Mouse (Mus musculus) midbrain, embryonic 16.5 days (tissue): ENCODE data around the gene Lrrc74b. TPM values are rescaled to one million over a fixed set of nuclear protein-coding genes. Genes with fewer than 3 reads are reported as not detected.
"Not testable (repeated sequence)": the region's sequence is repeated elsewhere in the genome, so short reads cannot be mapped to it uniquely, and the experiment has no call there.

ENCODE experiments used
- ATAC-seq: fragments of 200-750 bp; cut with Nextera tagmentation; 2 replicates; pipeline ENCODE4 v1.8.0; 2017; ENCODE audit warnings: moderate TSS enrichment
- H3K27ac ChIP-seq: fragments of 300-500 bp; sonication (generic); 2 replicates; pipeline ENCODE4 v1.5.1; 2014; ENCODE audit warnings: mild to moderate bottlenecking, low read length, mixed read lengths
- H3K27me3 ChIP-seq: fragments of 300-500 bp; sonication (generic); 2 replicates; pipeline ENCODE4 v1.6.1; 2014; ENCODE audit warnings: low read depth, low read length, mixed read lengths; ENCODE audit not compliant: control insufficient read depth, insufficient read depth
- H3K36me3 ChIP-seq: fragments of 300-500 bp; sonication (generic); 2 replicates; pipeline ENCODE4 v1.6.1; 2014; ENCODE audit warnings: mild to moderate bottlenecking, low read length, moderate library complexity, mixed read lengths; ENCODE audit not compliant: control insufficient read depth, insufficient read depth
- H3K4me1 ChIP-seq: fragments of 300-500 bp; sonication (generic); 2 replicates; pipeline ENCODE4 v1.6.1; 2014; ENCODE audit warnings: mild to moderate bottlenecking, low read length, mixed read lengths; ENCODE audit not compliant: control insufficient read depth, insufficient read depth
- H3K4me2 ChIP-seq: fragments of 300-500 bp; sonication (generic); 2 replicates; pipeline ENCODE4 v1.6.1; 2014; ENCODE audit warnings: mild to moderate bottlenecking, low read length, mixed read lengths
- H3K4me3 ChIP-seq: fragments of 300-500 bp; sonication (generic); 2 replicates; pipeline ENCODE4 v1.5.1; 2014; ENCODE audit warnings: low read depth, mild to moderate bottlenecking, low read length, moderate library complexity, mixed read lengths
- H3K9ac ChIP-seq: fragments of 300-500 bp; sonication (generic); 2 replicates; pipeline ENCODE4 v1.6.1; 2014; ENCODE audit warnings: low read depth, low read length, mixed read lengths
- H3K9me3 ChIP-seq: fragments of 300-500 bp; sonication (generic); replicated peaks from 2 replicates; pipeline ENCODE4 v1.6.1; 2014; ENCODE audit warnings: mild to moderate bottlenecking, low read length, mixed read lengths; ENCODE audit not compliant: control insufficient read depth, poor library complexity, severe bottlenecking
- WGBS: fragments of 180-500 bp; shearing (Covaris S2); extraction: QIAGEN DNeasy Blood & Tissue Kit; methylation state at CpG from one replicate; pipeline ENCODE4 v1.1.7; 2014; 5-methylcytosine and 5-hydroxymethylcytosine counted together
- polyA plus RNA-seq: library from polyadenylated mRNA; unstranded; fragments of >200 nt; fragmentation: Nextera tagmentation; extraction: Ambion mirVana; gene quantifications from 2 replicates; pipeline ENCODE4 v1.2.1, GENCODE M21; 2015

Gene Lrrc74b
- polyA plus RNA-seq, 1 experiment from 2014 or later = 2.0 TPM

GRCm38 (mm10) chr16:17557947-17558480 is 3.0 kb downstream of the Lrrc74b start:
- no peak overlapping the region for H3K4me2 ChIP-seq
- no peaks in the 10 kb centered on the region for H3K9me3 ChIP-seq
- peak overlapping the region; percentile 47; the same call in 1 of the 2 replicates for H3K9ac ChIP-seq
- ATAC-seq = peak; percentile 27; the same call in 1 of the 2 replicates
- H3K27ac ChIP-seq = no peak overlapping the region; the same call in 1 of the 2 replicates
- H3K4me1 ChIP-seq = peaks cover 25% of the 10 kb centered on the region
- no peaks in the 10 kb centered on the region; the same call in 1 of the 2 replicates for H3K27me3 ChIP-seq
- 0% methylated on average over 5 of the region's 5 CpGs for WGBS
- no peak overlapping the region for H3K4me3 ChIP-seq
- H3K36me3 ChIP-seq = no peaks in the 10 kb centered on the region

DNA sequence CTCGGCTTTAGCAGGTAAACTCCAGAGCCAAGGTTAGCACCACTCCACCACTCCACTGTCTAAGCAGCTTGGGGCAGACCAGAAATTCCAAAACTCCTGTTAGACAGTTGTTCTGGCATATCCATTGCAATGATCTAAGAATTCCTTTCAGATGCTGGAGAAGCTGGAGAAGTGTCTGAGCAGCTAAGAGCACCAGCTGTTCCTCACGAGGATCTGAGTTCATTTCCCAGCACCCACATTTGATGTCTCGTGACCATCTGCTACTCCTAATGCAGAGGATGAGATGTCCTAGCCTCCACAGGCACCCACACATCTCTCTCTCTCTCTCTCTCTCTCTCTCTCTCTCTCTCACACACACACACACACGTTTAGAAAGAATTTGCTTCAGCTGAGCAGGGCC is 4.1 kb downstream of the Lrrc74b start:
- Histone ChIP-seq H3K4me1 (peaks cover 23% of the 10 kb centered on the region), H3K9ac (no peak overlapping the region), H3K4me2 (no peak overlapping the region), H3K27me3 (no peaks in the 10 kb centered on the region; the same call in 1 of the 2 replicates), H3K27ac (no peak overlapping the region), H3K4me3 (no peak overlapping the region), H3K36me3 (no peaks in the 10 kb centered on the region), H3K9me3 (no peaks in the 10 kb centered on the region)
- no peak for ATAC-seq
- WGBS = 61% methylated on average over 4 of the region's 4 CpGs

DNA sequence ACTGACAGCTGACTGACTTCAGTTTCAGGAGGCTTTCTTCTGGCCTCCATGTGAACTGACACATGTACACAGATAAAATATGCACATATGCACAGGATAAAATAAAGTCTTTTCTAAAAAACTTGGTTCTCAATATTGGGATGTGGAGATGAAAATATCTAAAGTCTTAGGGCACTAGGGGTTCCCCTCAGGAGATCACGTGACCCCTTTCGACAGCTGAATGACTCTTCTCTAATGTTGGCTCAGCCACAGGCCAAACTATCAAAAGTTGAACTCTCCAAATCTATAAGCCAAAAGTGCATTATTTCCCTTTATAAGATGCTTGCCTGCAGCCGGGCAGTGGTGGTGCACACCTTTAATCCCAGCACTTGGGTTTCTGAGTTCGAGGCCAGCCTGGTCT is 4.9 kb downstream of the Lrrc74b start:
- H3K4me2 ChIP-seq = no peak overlapping the region
- H3K4me1 ChIP-seq = peaks cover 17% of the 10 kb centered on the region
- H3K9me3 ChIP-seq = no peaks in the 10 kb centered on the region
- no peak overlapping the region for H3K4me3 ChIP-seq
- WGBS = 93% methylated on average over 4 of the region's 4 CpGs
- no peak for ATAC-seq
- H3K9ac ChIP-seq = no peak overlapping the region
- H3K27me3 ChIP-seq = no peaks in the 10 kb centered on the region; the same call in 1 of the 2 replicates
- H3K27ac ChIP-seq = no peak overlapping the region
- H3K36me3 ChIP-seq = no peaks in the 10 kb centered on the region

DNA sequence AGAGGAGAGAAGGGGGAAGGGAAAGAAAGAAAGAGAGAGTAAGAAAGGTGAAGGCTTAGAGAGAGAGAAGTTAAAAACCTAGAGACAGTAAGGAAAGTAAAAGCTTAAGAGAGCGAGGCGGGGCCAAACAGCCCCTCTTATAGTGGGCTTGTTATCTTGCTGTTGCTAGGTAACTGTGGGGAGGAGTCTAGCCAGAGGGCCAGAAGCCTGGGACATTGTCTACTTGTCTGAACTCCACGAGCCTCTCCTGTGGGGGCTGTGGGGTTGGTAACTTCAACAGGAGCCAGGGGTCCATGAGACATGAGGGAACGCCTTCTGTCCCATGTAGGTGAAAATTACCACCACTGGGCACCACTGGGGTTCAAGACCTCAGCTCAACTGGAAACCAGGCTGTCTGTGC is 6.3 kb downstream of the Lrrc74b start:
- H3K4me2 ChIP-seq, H3K9ac ChIP-seq, H3K4me3 ChIP-seq, H3K36me3 ChIP-seq, H3K27me3 ChIP-seq, ATAC-seq, H3K9me3 ChIP-seq: not testable (repeated sequence)
- Histone ChIP-seq H3K4me1 (peaks cover 15% of the 10 kb centered on the region; the same call in 1 of the 2 replicates), H3K27ac (peak overlapping the region; percentile 9)
- WGBS = 12% methylated on average over 4 of the region's 4 CpGs

DNA sequence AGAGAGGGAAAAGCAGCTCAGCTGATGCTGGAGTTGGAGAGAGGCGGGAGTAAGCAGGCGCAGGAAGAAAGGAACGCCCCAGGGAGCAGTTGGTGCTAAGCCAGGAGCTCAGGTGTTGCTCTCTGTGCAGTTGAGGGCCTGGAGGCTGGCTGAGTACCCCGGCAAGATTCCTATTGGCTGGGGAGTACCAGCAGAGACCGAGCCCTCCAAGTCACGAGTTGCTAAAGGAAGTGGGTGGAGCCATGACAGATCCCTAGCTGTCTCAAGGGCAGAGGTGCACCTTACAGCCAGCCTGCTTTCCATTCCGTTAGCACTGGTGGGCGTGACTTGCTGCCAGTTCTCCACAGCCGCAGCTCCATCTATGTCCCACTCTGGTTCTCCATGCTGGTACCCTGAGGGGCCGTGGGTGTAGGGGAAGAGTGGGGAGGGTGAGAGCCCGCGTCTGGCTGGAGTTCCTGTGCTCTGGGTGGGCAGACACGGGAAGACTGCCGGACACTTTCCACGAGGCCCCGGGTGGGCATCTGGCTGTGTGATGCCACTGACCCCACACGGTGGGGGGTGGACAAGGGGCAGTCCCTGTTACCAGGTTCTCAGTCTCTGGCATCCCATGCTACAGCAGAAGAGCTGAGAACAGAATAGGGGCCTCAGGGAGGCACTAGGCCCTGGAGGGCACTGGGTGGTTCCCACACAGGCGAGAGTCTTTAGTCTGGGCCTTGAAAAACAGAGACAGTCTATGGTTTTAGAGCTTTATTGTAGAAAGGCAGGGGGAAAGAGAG is 6.9 kb downstream of the Lrrc74b start:
- peak overlapping the region; percentile 50 for H3K4me2 ChIP-seq
- no peaks in the 10 kb centered on the region for H3K36me3 ChIP-seq
- no peaks in the 10 kb centered on the region for H3K9me3 ChIP-seq
- 5% methylated on average over 18 of the region's 18 CpGs for WGBS
- peak overlapping the region; percentile 22; the same call in 1 of the 2 replicates for H3K9ac ChIP-seq
- H3K27ac ChIP-seq = peak overlapping the region; percentile 9
- H3K4me3 ChIP-seq = 0 out of 2 replicates have a peak overlapping the region, but pooled peaks have one; percentile 8
- H3K4me1 ChIP-seq = peaks cover 14% of the 10 kb centered on the region; the same call in 1 of the 2 replicates
- no peaks in the 10 kb centered on the region for H3K27me3 ChIP-seq
- peak; percentile 85 for ATAC-seq

DNA sequence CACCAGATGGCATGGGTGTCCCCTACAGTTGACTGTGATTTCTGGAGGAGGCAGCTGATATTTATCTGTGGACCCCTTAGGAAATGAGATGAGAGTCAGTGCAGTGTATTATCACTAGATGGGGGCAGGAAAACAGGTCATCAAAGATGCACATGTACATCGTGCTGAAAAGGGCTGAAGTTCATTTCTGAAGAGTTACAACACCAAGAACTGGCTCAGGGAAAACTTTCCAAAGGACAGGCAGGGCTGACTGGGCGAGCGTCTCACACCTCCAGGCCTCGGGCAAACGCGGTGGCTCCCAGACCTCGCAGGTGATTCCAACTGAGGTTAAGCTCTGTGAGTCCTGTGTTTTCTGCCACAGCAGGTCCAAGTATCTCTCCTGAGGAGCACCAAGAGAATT is 8.2 kb downstream of the Lrrc74b start:
- Histone ChIP-seq H3K27ac (no peak overlapping the region), H3K4me3 (no peak overlapping the region), H3K4me2 (no peak overlapping the region), H3K9me3 (no peaks in the 10 kb centered on the region), H3K9ac (no peak overlapping the region), H3K36me3 (no peaks in the 10 kb centered on the region), H3K27me3 (no peaks in the 10 kb centered on the region), H3K4me1 (peaks cover 7% of the 10 kb centered on the region; the same call in 1 of the 2 replicates)
- no peak for ATAC-seq
- 92% methylated on average over 7 of the region's 7 CpGs for WGBS

GRCm38 (mm10) chr16:17542632-17543031 is 18.4 kb downstream of the Lrrc74b start:
- H3K4me3 ChIP-seq = no peak overlapping the region
- no peaks in the 10 kb centered on the region for H3K27me3 ChIP-seq
- no peak overlapping the region for H3K9ac ChIP-seq
- H3K4me2 ChIP-seq = no peak overlapping the region
- WGBS = 85% methylated on average over 2 of the region's 2 CpGs
- H3K27ac ChIP-seq = no peak overlapping the region
- no peaks in the 10 kb centered on the region for H3K36me3 ChIP-seq
- ATAC-seq = no peak
- H3K4me1 ChIP-seq = no peaks in the 10 kb centered on the region
- H3K9me3 ChIP-seq = no peaks in the 10 kb centered on the region

DNA sequence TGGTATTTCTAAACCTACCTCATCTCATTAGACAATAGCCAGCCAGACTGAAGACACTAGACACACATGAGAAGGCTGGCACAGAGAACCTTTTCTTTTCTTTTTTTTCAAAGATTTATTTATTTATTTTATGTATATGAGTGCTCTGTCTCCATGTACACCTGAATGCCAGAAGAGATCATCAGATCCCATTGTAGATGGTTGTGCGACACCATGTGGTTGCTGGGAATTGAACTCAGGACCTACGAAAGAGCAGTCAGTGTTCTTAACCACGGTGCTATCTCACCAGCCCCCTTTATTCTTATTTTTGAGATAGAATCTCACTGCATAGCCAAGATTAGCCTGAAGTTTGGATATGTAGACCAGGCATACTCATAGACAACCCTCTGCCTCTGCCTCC is 24.5 kb downstream of the Lrrc74b start:
- Histone ChIP-seq H3K9ac (no peak overlapping the region), H3K4me3 (no peak overlapping the region), H3K36me3 (no peaks in the 10 kb centered on the region), H3K4me2 (no peak overlapping the region), H3K4me1 (peaks cover 4% of the 10 kb centered on the region), H3K27ac (no peak overlapping the region), H3K9me3 (no peaks in the 10 kb centered on the region), H3K27me3 (no peaks in the 10 kb centered on the region)
- 94% methylated on average over 3 of the region's 3 CpGs for WGBS
- no peak for ATAC-seq

GRCm38 (mm10) chr16:17532676-17533329 is 28.2 kb downstream of the Lrrc74b start:
- no peak overlapping the region for H3K9ac ChIP-seq
- WGBS = 73% methylated on average over 14 of the region's 14 CpGs
- H3K4me2 ChIP-seq = no peak overlapping the region
- no peak overlapping the region for H3K4me3 ChIP-seq
- ATAC-seq = no peak
- no peak overlapping the region for H3K27ac ChIP-seq
- H3K9me3 ChIP-seq = no peaks in the 10 kb centered on the region
- no peaks in the 10 kb centered on the region for H3K27me3 ChIP-seq
- H3K4me1 ChIP-seq = peaks cover 14% of the 10 kb centered on the region
- peaks cover 6% of the 10 kb centered on the region for H3K36me3 ChIP-seq
